In genomic region chr15:71375775-71376174, GRCm38 (mm10) we compare ENCODE assay signal across 10 mouse cellular contexts.
DNase-seq lines count a peak whose midpoint lies in the region; ATAC-seq lines count a peak whose summit lies in the region.
"Had no signal": no experiment of that assay in that cellular context is flagged by ENCODE, and none has a peak within 500 bp of the region (broad histone marks: within the 10 kb centered on the region; RNA-seq: fewer than 3 reads in every experiment).

No protein-coding gene starts in this region.

- ATAC-seq in forebrain, embryonic 14.5 days: peak; percentile 75; the same call in 1 of the 2 replicates
- ATAC-seq in neural tube, embryonic 12.5 days (ENCODE audit: low FRiP score, low read depth): peak; percentile 76; the same call in 1 of the 2 replicates

- intact Hi-C loops in heart, postnatal 25 days (cut with DNase I): loop anchor here (10.0 kb wide), 1 partner anchor 131 kb away; no protein-coding TSS in a partner anchor

- H3K27me3 ChIP-seq in forebrain, embryonic 14.5 days (replicated peaks; ENCODE audit: control insufficient read depth, insufficient read depth, low read length): no peaks in the 10 kb centered on the region
- no peaks in the 10 kb centered on the region for H3K27me3 ChIP-seq in neural tube, embryonic 12.5 days (replicated peaks)
- H3K27me3 ChIP-seq: embryonic facial prominence, embryonic 12.5 days; lung, embryonic 15.5 days had no signal

- H3K9ac ChIP-seq in forebrain, embryonic 14.5 days (ENCODE audit: low read length): no peak overlapping the region
- no peak overlapping the region for H3K9ac ChIP-seq in neural tube, embryonic 12.5 days
- H3K9ac ChIP-seq: embryonic facial prominence, embryonic 12.5 days; lung, embryonic 15.5 days had no signal

- H3K4me3 ChIP-seq in forebrain, embryonic 14.5 days (ENCODE audit: low read depth, low read length): no peak overlapping the region
- no peak overlapping the region for H3K4me3 ChIP-seq in neural tube, embryonic 12.5 days
- H3K4me3 ChIP-seq: embryonic facial prominence, embryonic 12.5 days; lung, embryonic 15.5 days had no signal

- no peak overlapping the region for H3K27ac ChIP-seq in forebrain, embryonic 14.5 days (ENCODE audit: low read depth, low read length)
- H3K27ac ChIP-seq in neural tube, embryonic 12.5 days: no peak overlapping the region
- H3K27ac ChIP-seq: embryonic facial prominence, embryonic 12.5 days; lung, embryonic 15.5 days had no signal

- DNase-seq in heart, adult 18-20 months: peak; percentile 6 to 47
- DNase-seq in heart, postnatal 25 days (ENCODE audit: low spot score): no peak
- peak; percentile 5 for DNase-seq in cerebellum, adult 11 months
- DNase-seq in forebrain, embryonic 14.5 days (ENCODE audit: low spot score): peak; percentile 85
- DNase-seq in layer of hippocampus, adult 8-10 months (ENCODE audit: low spot score in 2 of 2): peak; percentile 39 to 65
- DNase-seq in ovary, adult 18-20 months (ENCODE audit: low spot score): no peak
- no peak for DNase-seq in spleen, postnatal 4 days (ENCODE audit: low spot score in 2 of 2)

- H3K4me1 ChIP-seq in forebrain, embryonic 14.5 days (ENCODE audit: control insufficient read depth, insufficient read depth, low read length): no peaks in the 10 kb centered on the region
- no peaks in the 10 kb centered on the region for H3K4me1 ChIP-seq in neural tube, embryonic 12.5 days
- H3K4me1 ChIP-seq: embryonic facial prominence, embryonic 12.5 days; lung, embryonic 15.5 days had no signal

- no peak overlapping the region for H3K4me2 ChIP-seq in forebrain, embryonic 14.5 days (ENCODE audit: low read length)
- H3K4me2 ChIP-seq in neural tube, embryonic 12.5 days (replicated peaks): no peak overlapping the region
- H3K4me2 ChIP-seq: embryonic facial prominence, embryonic 12.5 days; lung, embryonic 15.5 days had no signal

- WGBS in forebrain, embryonic 14.5 days: 24% methylated on average over 3 of the region's 3 CpGs
- whole genome bisulfite sequencing in neural tube, embryonic 12.5 days: 48% methylated on average over 3 of the region's 3 CpGs

- no peaks in the 10 kb centered on the region for H3K36me3 ChIP-seq in forebrain, embryonic 14.5 days (ENCODE audit: control insufficient read depth, insufficient read depth, low read length)
- no peaks in the 10 kb centered on the region for H3K36me3 ChIP-seq in neural tube, embryonic 12.5 days
- H3K36me3 ChIP-seq: embryonic facial prominence, embryonic 12.5 days; lung, embryonic 15.5 days had no signal

- no peaks in the 10 kb centered on the region for H3K9me3 ChIP-seq in forebrain, embryonic 14.5 days (replicated peaks; ENCODE audit: control insufficient read depth, low read length)
- H3K9me3 ChIP-seq in neural tube, embryonic 12.5 days: no peaks in the 10 kb centered on the region
- H3K9me3 ChIP-seq: embryonic facial prominence, embryonic 12.5 days; lung, embryonic 15.5 days had no signal

Comparison
In these comparisons a context has a peak if more than half of its experiments do, and no peak if none do; other contexts are left out.
1. DNase-seq: peak in heart, adult 18-20 months (2 of 2), cerebellum, adult 11 months (single experiment), forebrain, embryonic 14.5 days (single experiment) and layer of hippocampus, adult 8-10 months (2 of 2); none in heart, postnatal 25 days (single experiment), ovary, adult 18-20 months (single experiment) and spleen, postnatal 4 days (0 of 2).